Mouse (Mus musculus) E14TG2a.4 (cell line): ENCODE data around the gene 4921524J17Rik.

Experiments used
- CTCF ChIP-seq: conservative IDR thresholded peaks from 2 replicates; pipeline ENCODE4 v1.5.1; 2014; ENCODE audit warnings: low read length
- NANOG ChIP-seq: IDR thresholded peaks from 2 replicates; pipeline ENCODE4 v1.6.1; 2014; ENCODE audit warnings: borderline replicate concordance, low read length, mixed read lengths

DNA sequence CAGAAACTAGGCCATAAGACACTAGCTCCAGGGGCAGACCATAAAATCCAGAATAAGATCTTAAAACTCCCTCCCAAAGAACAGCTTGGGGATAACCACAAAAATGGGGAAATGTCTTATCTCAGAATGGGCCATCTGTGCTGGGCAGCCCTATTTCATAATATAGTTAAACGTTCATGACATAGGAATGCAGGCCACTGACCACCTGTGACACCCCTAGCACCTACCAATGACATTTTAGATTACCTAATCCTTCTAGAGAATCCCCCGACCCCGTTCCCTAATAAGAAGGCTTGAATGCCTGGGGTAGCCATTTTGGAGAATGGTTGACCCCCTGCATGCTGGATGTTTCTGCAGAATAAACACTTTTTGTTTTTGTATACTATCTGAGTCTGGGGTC, 42.3 kb upstream of the 4921524J17Rik start:
- no peak for TF ChIP-seq CTCF
- no peak for TF ChIP-seq NANOG
